Mouse (Mus musculus): ENCODE data around the gene Barx2. TPM values are rescaled to one million over a fixed set of nuclear protein-coding genes. Genes with fewer than 3 reads are reported as not detected.

Gene Barx2
- polyA plus RNA-seq, 1 experiment from 2014 or later: not detected

DNA sequence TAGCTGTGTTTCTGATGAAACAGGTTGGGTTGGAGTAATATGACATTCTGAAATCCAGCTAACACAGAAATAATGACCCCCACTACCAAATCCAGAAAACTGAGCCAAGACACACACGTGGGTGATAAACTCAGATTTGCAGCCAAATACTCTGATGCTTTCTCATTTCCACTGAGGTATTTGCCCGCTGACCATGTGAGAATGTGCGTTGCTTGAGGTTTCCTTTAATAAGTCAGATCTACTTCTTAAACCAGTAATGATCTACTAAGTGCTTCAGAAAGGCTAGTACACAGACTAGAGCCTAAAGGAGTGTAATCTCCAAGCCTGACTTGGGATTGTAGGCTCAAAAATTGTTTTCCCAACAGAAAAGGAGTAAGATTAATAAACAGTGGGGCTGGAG lies 39.0 kb downstream of the Barx2 start:
- no peaks in the 10 kb centered on the region for H3K36me3 ChIP-seq (ENCODE audit: control insufficient read depth, insufficient read depth, low read length)
- WGBS: 95% methylated on average over 3 of the region's 3 CpGs
- no peaks in the 10 kb centered on the region for H3K9me3 ChIP-seq (ENCODE audit: control insufficient read depth, low read length)
- no peak overlapping the region for H3K4me2 ChIP-seq (replicated peaks; ENCODE audit: low read depth, low read length)
- ATAC-seq (ENCODE audit: low FRiP score) (no peak), DNase-seq (ENCODE audit: low spot score) (no peak)
- no peaks in the 10 kb centered on the region for H3K4me1 ChIP-seq (replicated peaks; ENCODE audit: control insufficient read depth, insufficient read depth, low read length)
- H3K27me3 ChIP-seq (ENCODE audit: control insufficient read depth, insufficient read depth, low read length): no peaks in the 10 kb centered on the region
- no peak overlapping the region for H3K9ac ChIP-seq (ENCODE audit: low read depth, low read length)
- no peak overlapping the region for H3K4me3 ChIP-seq (ENCODE audit: low read depth, low read length)
- no peak overlapping the region for H3K27ac ChIP-seq (ENCODE audit: low read depth, low read length)

DNA sequence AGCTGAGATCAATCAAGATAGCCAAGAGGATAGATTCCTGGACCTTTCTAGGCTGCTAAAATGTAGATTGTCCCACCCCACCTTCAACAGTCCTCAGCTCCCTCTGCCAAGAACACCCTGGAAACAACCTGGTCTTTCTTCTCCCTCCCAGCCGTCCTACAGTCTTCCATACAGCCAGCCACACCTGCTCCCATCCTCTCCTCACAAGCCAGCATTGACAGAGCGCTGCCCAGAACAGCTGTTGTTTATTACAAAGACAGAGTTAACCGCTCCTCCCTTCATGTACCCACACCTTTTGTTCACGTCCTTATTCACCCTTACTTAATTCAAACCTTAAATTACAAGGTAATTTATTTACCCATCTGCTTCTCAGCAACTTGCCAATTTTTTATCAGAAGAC lies 41.9 kb downstream of the Barx2 start:
- H3K27ac ChIP-seq (ENCODE audit: low read depth, low read length): no peak overlapping the region
- H3K4me2 ChIP-seq (replicated peaks; ENCODE audit: low read depth, low read length): no peak overlapping the region
- H3K4me3 ChIP-seq (ENCODE audit: low read depth, low read length): no peak overlapping the region
- ATAC-seq (ENCODE audit: low FRiP score) (no peak), DNase-seq (ENCODE audit: low spot score) (no peak)
- no peaks in the 10 kb centered on the region for H3K9me3 ChIP-seq (ENCODE audit: control insufficient read depth, low read length)
- H3K36me3 ChIP-seq (ENCODE audit: control insufficient read depth, insufficient read depth, low read length): no peaks in the 10 kb centered on the region
- no peak overlapping the region for H3K9ac ChIP-seq (ENCODE audit: low read depth, low read length)
- no peaks in the 10 kb centered on the region for H3K4me1 ChIP-seq (replicated peaks; ENCODE audit: control insufficient read depth, insufficient read depth, low read length)
- H3K27me3 ChIP-seq (ENCODE audit: control insufficient read depth, insufficient read depth, low read length): no peaks in the 10 kb centered on the region
- WGBS: 57% methylated on average over 4 of the region's 4 CpGs

DNA sequence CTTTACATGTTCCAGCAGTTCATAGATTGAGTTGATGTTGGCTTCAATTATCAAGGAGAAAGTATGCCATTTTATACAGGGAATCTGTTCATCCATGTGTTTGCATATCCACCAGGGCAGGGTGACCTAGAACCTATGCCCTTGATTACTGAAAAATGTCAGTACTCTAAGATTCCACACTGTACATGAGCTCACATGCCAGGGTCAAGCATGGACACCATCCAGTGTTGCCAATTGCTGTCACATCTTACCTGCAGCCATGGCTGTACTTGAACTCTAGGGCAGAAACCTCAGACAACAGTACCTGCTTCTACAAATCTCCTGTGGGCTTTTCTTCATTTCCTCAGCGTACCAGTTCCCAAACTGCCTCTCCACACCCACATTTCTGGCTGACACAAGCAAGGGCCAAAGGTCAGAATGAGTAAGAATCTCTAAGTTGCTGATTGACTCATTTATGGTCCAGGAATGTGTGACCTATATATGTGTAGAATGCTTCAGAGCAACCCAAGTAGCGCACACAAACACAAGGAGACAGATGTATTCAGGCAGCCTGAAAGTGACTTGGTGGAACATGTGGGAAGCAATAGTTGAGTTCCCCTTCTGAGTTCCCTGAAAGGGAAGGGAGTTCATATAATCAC lies 44.3 kb downstream of the Barx2 start:
- Histone ChIP-seq H3K27ac (ENCODE audit: low read depth, low read length) (no peak overlapping the region), H3K4me3 (ENCODE audit: low read depth, low read length) (no peak overlapping the region), H3K4me2 (replicated peaks; ENCODE audit: low read depth, low read length) (no peak overlapping the region), H3K9ac (ENCODE audit: low read depth, low read length) (no peak overlapping the region), H3K36me3 (ENCODE audit: control insufficient read depth, insufficient read depth, low read length) (no peaks in the 10 kb centered on the region), H3K27me3 (ENCODE audit: control insufficient read depth, insufficient read depth, low read length) (no peaks in the 10 kb centered on the region), H3K4me1 (replicated peaks; ENCODE audit: control insufficient read depth, insufficient read depth, low read length) (no peaks in the 10 kb centered on the region), H3K9me3 (ENCODE audit: control insufficient read depth, low read length) (no peaks in the 10 kb centered on the region)
- WGBS: 90% methylated on average over 2 of the region's 2 CpGs
- DNase-seq (ENCODE audit: low spot score) (no peak), ATAC-seq (ENCODE audit: low FRiP score) (no peak)

DNA sequence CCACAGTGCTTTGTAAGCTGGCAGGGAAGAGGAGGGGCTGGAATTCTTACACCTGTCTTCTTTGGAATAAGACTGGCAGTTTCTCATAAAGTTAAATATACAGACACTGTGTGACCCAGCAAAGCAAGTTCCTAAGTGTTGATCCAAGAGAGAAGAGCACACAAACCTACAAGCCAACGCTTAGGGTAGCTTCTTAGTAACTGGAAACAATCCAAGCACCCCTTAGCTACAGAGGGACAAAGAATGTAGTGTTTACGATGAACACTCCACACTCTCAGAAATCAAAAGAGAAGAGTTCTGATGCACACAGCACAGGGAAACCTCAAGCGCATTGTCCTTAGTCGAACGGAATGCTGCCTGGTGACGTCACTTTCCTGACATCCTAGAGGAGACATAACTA lies 49.4 kb downstream of the Barx2 start:
- Histone ChIP-seq H3K27ac (ENCODE audit: low read depth, low read length) (no peak overlapping the region), H3K9me3 (ENCODE audit: control insufficient read depth, low read length) (no peaks in the 10 kb centered on the region), H3K27me3 (ENCODE audit: control insufficient read depth, insufficient read depth, low read length) (no peaks in the 10 kb centered on the region), H3K4me1 (replicated peaks; ENCODE audit: control insufficient read depth, insufficient read depth, low read length) (no peaks in the 10 kb centered on the region), H3K4me3 (ENCODE audit: low read depth, low read length) (no peak overlapping the region), H3K4me2 (replicated peaks; ENCODE audit: low read depth, low read length) (no peak overlapping the region), H3K36me3 (ENCODE audit: control insufficient read depth, insufficient read depth, low read length) (no peaks in the 10 kb centered on the region), H3K9ac (ENCODE audit: low read depth, low read length) (no peak overlapping the region)
- no peak for DNase-seq (ENCODE audit: low spot score)
- 83% methylated on average over 6 of the region's 6 CpGs for WGBS
- ATAC-seq (ENCODE audit: low FRiP score): no peak

DNA sequence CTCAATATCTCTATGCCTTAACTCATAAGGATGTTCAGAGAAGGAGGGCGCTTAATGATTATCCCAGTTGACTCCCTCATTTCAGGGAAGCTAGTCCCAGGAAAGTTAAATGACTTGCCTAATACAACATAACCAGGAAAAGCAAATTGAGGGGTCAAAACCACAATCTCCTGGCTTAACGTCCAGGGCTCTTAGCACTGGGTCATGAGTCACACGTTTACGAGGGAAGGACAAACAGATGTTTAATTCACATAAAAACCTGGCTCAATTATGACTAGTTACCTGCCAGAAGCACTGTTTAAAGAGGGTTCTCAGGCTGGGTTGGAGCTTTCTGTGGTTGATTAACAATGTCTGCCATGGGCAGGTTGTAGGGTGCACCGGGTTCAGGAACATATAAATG lies 53.8 kb downstream of the Barx2 start:
- no peaks in the 10 kb centered on the region for H3K27me3 ChIP-seq (ENCODE audit: control insufficient read depth, insufficient read depth, low read length)
- H3K4me1 ChIP-seq (replicated peaks; ENCODE audit: control insufficient read depth, insufficient read depth, low read length): no peaks in the 10 kb centered on the region; the same call in 1 of the 2 replicates
- no peak overlapping the region for H3K4me2 ChIP-seq (replicated peaks; ENCODE audit: low read depth, low read length)
- no peak overlapping the region for H3K27ac ChIP-seq (ENCODE audit: low read depth, low read length)
- H3K4me3 ChIP-seq (ENCODE audit: low read depth, low read length): no peak overlapping the region
- no peak for DNase-seq (ENCODE audit: low spot score)
- no peaks in the 10 kb centered on the region for H3K36me3 ChIP-seq (ENCODE audit: control insufficient read depth, insufficient read depth, low read length)
- H3K9me3 ChIP-seq (ENCODE audit: control insufficient read depth, low read length): no peaks in the 10 kb centered on the region
- ATAC-seq (ENCODE audit: low FRiP score): no peak
- no peak overlapping the region for H3K9ac ChIP-seq (ENCODE audit: low read depth, low read length)
- WGBS: 85% methylated on average over 5 of the region's 5 CpGs

DNA sequence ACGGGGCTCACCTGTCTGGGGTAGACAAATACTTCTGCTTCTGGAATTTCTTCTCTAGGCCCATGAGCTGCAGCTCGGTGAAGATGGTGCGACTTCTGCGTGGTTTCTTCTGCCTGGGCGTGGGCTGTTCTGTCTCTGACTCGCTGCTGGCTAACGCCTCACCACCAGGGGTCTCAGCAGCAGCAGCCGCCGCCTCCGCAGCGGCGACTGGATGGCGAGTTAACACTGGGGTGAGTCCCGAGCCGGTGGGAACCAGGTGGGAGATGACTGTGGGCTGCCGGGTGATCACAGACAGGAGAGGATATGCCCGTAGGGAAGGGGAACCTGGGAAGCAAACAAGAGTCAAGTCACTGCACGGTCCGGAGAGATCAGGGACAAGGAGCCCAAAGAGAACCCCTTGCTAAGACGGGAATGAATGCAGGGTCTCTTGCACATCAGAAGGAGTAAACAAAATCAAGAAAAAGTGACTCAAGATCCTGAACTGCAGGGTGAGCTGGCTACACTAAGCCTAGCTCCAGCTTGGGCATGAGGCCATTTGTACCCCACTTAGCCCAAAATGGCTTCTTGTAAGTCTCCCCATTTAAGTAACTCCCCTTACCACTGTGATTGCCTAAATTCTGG lies 54.4 kb downstream of the Barx2 start:
- no peaks in the 10 kb centered on the region for H3K9me3 ChIP-seq (ENCODE audit: control insufficient read depth, low read length)
- peak overlapping the region; percentile 22; the same call in 1 of the 2 replicates for H3K4me2 ChIP-seq (replicated peaks; ENCODE audit: low read depth, low read length)
- ATAC-seq (ENCODE audit: low FRiP score) (peak; percentile 76), DNase-seq (ENCODE audit: low spot score) (peak; percentile 70)
- no peaks in the 10 kb centered on the region; the same call in 1 of the 2 replicates for H3K4me1 ChIP-seq (replicated peaks; ENCODE audit: control insufficient read depth, insufficient read depth, low read length)
- WGBS: 4% methylated on average over 20 of the region's 20 CpGs
- no peak overlapping the region for H3K9ac ChIP-seq (ENCODE audit: low read depth, low read length)
- H3K27ac ChIP-seq (ENCODE audit: low read depth, low read length): no peak overlapping the region
- no peaks in the 10 kb centered on the region for H3K36me3 ChIP-seq (ENCODE audit: control insufficient read depth, insufficient read depth, low read length)
- no peak overlapping the region for H3K4me3 ChIP-seq (ENCODE audit: low read depth, low read length)
- H3K27me3 ChIP-seq (ENCODE audit: control insufficient read depth, insufficient read depth, low read length): no peaks in the 10 kb centered on the region

DNA sequence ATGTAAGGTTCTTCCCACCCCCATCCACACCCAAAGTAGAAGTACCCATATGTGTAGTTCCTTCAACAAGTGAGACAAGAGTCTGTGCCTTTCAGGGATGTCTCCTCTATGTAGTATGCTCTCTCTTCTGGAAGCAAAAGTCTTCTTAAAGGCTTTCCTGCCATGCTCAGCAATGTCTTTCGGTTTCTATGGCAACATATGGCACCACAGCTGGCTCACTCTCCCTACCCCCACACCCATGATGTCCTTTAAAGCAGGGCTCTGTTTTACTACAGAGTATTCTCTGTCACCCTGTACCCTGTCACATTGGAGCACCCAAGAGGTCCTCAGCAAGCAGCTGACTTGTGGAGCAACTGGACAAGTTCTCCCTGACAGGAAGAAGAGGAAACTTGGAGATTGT lies 55.8 kb downstream of the Barx2 start:
- H3K27me3 ChIP-seq (ENCODE audit: control insufficient read depth, insufficient read depth, low read length): no peaks in the 10 kb centered on the region
- 71% methylated on average over 1 of the region's 1 CpGs for WGBS
- no peak overlapping the region for H3K9ac ChIP-seq (ENCODE audit: low read depth, low read length)
- no peak overlapping the region for H3K4me3 ChIP-seq (ENCODE audit: low read depth, low read length)
- ATAC-seq (ENCODE audit: low FRiP score): no peak
- no peak overlapping the region for H3K4me2 ChIP-seq (replicated peaks; ENCODE audit: low read depth, low read length)
- no peak overlapping the region for H3K27ac ChIP-seq (ENCODE audit: low read depth, low read length)
- H3K4me1 ChIP-seq (replicated peaks; ENCODE audit: control insufficient read depth, insufficient read depth, low read length): no peaks in the 10 kb centered on the region; the same call in 1 of the 2 replicates
- H3K36me3 ChIP-seq (ENCODE audit: control insufficient read depth, insufficient read depth, low read length): no peaks in the 10 kb centered on the region
- H3K9me3 ChIP-seq (ENCODE audit: control insufficient read depth, low read length): no peaks in the 10 kb centered on the region
- DNase-seq (ENCODE audit: low spot score): no peak

DNA sequence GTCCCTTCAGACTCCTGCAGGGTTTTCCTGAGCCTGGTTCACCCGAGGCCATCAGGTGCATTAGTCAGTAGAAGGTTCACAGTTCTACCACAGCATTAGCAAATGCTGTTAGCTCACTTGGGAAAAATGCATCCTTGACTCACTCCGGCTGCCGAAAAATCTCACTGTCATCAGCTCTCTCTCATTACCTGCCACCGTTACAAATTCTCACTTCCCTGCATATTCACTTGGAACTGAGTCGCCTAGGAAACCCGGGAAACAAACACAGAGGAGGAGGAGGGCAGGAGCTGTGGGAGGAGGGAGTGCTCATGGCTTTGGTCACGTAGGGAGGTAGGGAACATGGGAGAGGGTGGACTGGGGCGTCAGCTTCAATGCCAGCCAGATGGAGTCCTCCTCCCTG lies 56.8 kb downstream of the Barx2 start:
- Histone ChIP-seq H3K27me3 (ENCODE audit: control insufficient read depth, insufficient read depth, low read length) (no peaks in the 10 kb centered on the region), H3K27ac (ENCODE audit: low read depth, low read length) (no peak overlapping the region), H3K4me3 (ENCODE audit: low read depth, low read length) (no peak overlapping the region), H3K36me3 (ENCODE audit: control insufficient read depth, insufficient read depth, low read length) (no peaks in the 10 kb centered on the region), H3K9me3 (ENCODE audit: control insufficient read depth, low read length) (no peaks in the 10 kb centered on the region), H3K4me1 (replicated peaks; ENCODE audit: control insufficient read depth, insufficient read depth, low read length) (no peaks in the 10 kb centered on the region; the same call in 1 of the 2 replicates), H3K9ac (ENCODE audit: low read depth, low read length) (no peak overlapping the region), H3K4me2 (replicated peaks; ENCODE audit: low read depth, low read length) (no peak overlapping the region)
- DNase-seq (ENCODE audit: low spot score) (no peak), ATAC-seq (ENCODE audit: low FRiP score) (no peak)
- 49% methylated on average over 8 of the region's 8 CpGs for WGBS

DNA sequence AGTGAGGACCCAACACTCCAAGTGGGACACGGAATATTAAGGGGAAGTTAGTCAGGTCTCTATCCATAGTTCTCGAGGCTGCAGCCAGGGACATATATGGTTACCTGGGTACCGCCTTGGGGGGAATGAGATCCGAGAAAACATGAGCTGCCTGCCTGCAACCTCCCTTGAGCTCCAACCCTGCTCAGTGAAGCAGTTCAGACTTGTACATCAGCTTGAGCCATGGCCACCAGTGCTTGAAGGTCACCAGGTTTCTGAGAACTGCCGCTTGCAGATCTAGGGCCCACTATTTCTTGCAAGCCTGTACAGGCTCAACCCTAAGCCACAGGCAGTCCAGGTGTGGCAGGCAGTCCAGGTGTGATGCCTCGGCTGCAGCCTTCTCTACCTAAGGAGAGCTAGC lies 57.6 kb downstream of the Barx2 start:
- Histone ChIP-seq H3K4me2 (replicated peaks; ENCODE audit: low read depth, low read length) (no peak overlapping the region), H3K27me3 (ENCODE audit: control insufficient read depth, insufficient read depth, low read length) (no peaks in the 10 kb centered on the region), H3K27ac (ENCODE audit: low read depth, low read length) (no peak overlapping the region), H3K4me1 (replicated peaks; ENCODE audit: control insufficient read depth, insufficient read depth, low read length) (no peaks in the 10 kb centered on the region; the same call in 1 of the 2 replicates), H3K4me3 (ENCODE audit: low read depth, low read length) (no peak overlapping the region), H3K9ac (ENCODE audit: low read depth, low read length) (no peak overlapping the region), H3K36me3 (ENCODE audit: control insufficient read depth, insufficient read depth, low read length) (no peaks in the 10 kb centered on the region), H3K9me3 (ENCODE audit: control insufficient read depth, low read length) (no peaks in the 10 kb centered on the region)
- no peak for ATAC-seq (ENCODE audit: low FRiP score)
- no peak for DNase-seq (ENCODE audit: low spot score)
- 92% methylated on average over 6 of the region's 6 CpGs for WGBS
